Mouse (Mus musculus): ENCODE measurements around the gene Cdkl2. TPM values are rescaled to one million over a fixed set of nuclear protein-coding genes. Genes with fewer than 3 reads are reported as not detected.
A peak's percentile ranks its signal among the peaks of the same experiment; 100 is the strongest.

Cdkl2 gene
- polyA plus RNA-seq, 1 experiment from 2014 or later = 0.93 TPM

GRCm38 (mm10) chr5:91976566-91977396 is 66.9 kb downstream of the Cdkl2 start:
- Histone ChIP-seq H3K36me3 (replicated peaks; ENCODE audit: control insufficient read depth, insufficient read depth, low read depth, low read length) (no peaks in the 10 kb centered on the region), H3K27me3 (ENCODE audit: control insufficient read depth, insufficient read depth, low read length) (no peaks in the 10 kb centered on the region), H3K4me3 (ENCODE audit: low read depth, low read length) (no peak overlapping the region), H3K4me1 (ENCODE audit: control insufficient read depth, insufficient read depth, low read length) (no peaks in the 10 kb centered on the region), H3K9ac (replicated peaks; ENCODE audit: low read length) (no peak overlapping the region), H3K4me2 (ENCODE audit: low read depth, low read length) (no peak overlapping the region), H3K9me3 (replicated peaks; ENCODE audit: control insufficient read depth, low read length) (no peaks in the 10 kb centered on the region), H3K27ac (replicated peaks; ENCODE audit: low read depth, low read length) (no peak overlapping the region)
- ATAC-seq (replicated peaks; ENCODE audit: insufficient number of reproducible peaks, low FRiP score, low TSS enrichment, low read depth) (no peak), DNase-seq (ENCODE audit: low spot score) (no peak)
- 70% methylated on average over 10 of the region's 10 CpGs for WGBS

GRCm38 (mm10) chr5:91975758-91976157 is 67.9 kb downstream of the Cdkl2 start:
- no peak for ATAC-seq (replicated peaks; ENCODE audit: insufficient number of reproducible peaks, low FRiP score, low TSS enrichment, low read depth)
- H3K4me2 ChIP-seq (ENCODE audit: low read depth, low read length) = no peak overlapping the region
- no peak overlapping the region for H3K27ac ChIP-seq (replicated peaks; ENCODE audit: low read depth, low read length)
- no peak overlapping the region for H3K9ac ChIP-seq (replicated peaks; ENCODE audit: low read length)
- no peaks in the 10 kb centered on the region for H3K4me1 ChIP-seq (ENCODE audit: control insufficient read depth, insufficient read depth, low read length)
- DNase-seq (ENCODE audit: low spot score) = no peak
- no peaks in the 10 kb centered on the region for H3K9me3 ChIP-seq (replicated peaks; ENCODE audit: control insufficient read depth, low read length)
- no peak overlapping the region for H3K4me3 ChIP-seq (ENCODE audit: low read depth, low read length)
- no peaks in the 10 kb centered on the region for H3K27me3 ChIP-seq (ENCODE audit: control insufficient read depth, insufficient read depth, low read length)
- WGBS = 93% methylated on average over 9 of the region's 9 CpGs
- no peaks in the 10 kb centered on the region for H3K36me3 ChIP-seq (replicated peaks; ENCODE audit: control insufficient read depth, insufficient read depth, low read depth, low read length)

GRCm38 (mm10) chr5:91974002-91974401 is 69.7 kb downstream of the Cdkl2 start:
- Histone ChIP-seq H3K36me3 (replicated peaks; ENCODE audit: control insufficient read depth, insufficient read depth, low read depth, low read length) (no peaks in the 10 kb centered on the region), H3K9me3 (replicated peaks; ENCODE audit: control insufficient read depth, low read length) (no peaks in the 10 kb centered on the region), H3K4me1 (ENCODE audit: control insufficient read depth, insufficient read depth, low read length) (no peaks in the 10 kb centered on the region), H3K4me3 (ENCODE audit: low read depth, low read length) (no peak overlapping the region), H3K27ac (replicated peaks; ENCODE audit: low read depth, low read length) (no peak overlapping the region), H3K4me2 (ENCODE audit: low read depth, low read length) (no peak overlapping the region), H3K27me3 (ENCODE audit: control insufficient read depth, insufficient read depth, low read length) (no peaks in the 10 kb centered on the region), H3K9ac (replicated peaks; ENCODE audit: low read length) (no peak overlapping the region)
- 90% methylated on average over 7 of the region's 7 CpGs for WGBS
- ATAC-seq (replicated peaks; ENCODE audit: insufficient number of reproducible peaks, low FRiP score, low TSS enrichment, low read depth) (no peak), DNase-seq (ENCODE audit: low spot score) (no peak)

- Histone ChIP-seq H3K4me3 (ENCODE audit: low read depth, low read length) (no peak overlapping the region), H3K9ac (replicated peaks; ENCODE audit: low read length) (no peak overlapping the region), H3K27me3 (ENCODE audit: control insufficient read depth, insufficient read depth, low read length) (no peaks in the 10 kb centered on the region), H3K4me1 (ENCODE audit: control insufficient read depth, insufficient read depth, low read length) (no peaks in the 10 kb centered on the region), H3K36me3 (replicated peaks; ENCODE audit: control insufficient read depth, insufficient read depth, low read depth, low read length) (no peaks in the 10 kb centered on the region), H3K27ac (replicated peaks; ENCODE audit: low read depth, low read length) (no peak overlapping the region), H3K9me3 (replicated peaks; ENCODE audit: control insufficient read depth, low read length) (no peaks in the 10 kb centered on the region), H3K4me2 (ENCODE audit: low read depth, low read length) (no peak overlapping the region)
- WGBS = 94% methylated on average over 3 of the region's 3 CpGs
- ATAC-seq (replicated peaks; ENCODE audit: insufficient number of reproducible peaks, low FRiP score, low TSS enrichment, low read depth) (no peak), DNase-seq (ENCODE audit: low spot score) (no peak)
Measured at GRCm38 (mm10) chr5:91972046-91972445, 71.6 kb downstream of the Cdkl2 start.

GRCm38 (mm10) chr5:91962639-91963440 is 80.8 kb downstream of the Cdkl2 start, which contains the start of gene Rchy1:
TSS of gene Rchy1 (minus strand) at chr5:91963068.
- Histone ChIP-seq H3K27ac (replicated peaks; ENCODE audit: low read depth, low read length) (peak within 1 kb of the TSS; percentile 91), H3K9me3 (replicated peaks; ENCODE audit: control insufficient read depth, low read length) (no peaks in the 10 kb centered on the region), H3K4me2 (ENCODE audit: low read depth, low read length) (peak within 1 kb of the TSS; percentile 56), H3K4me3 (ENCODE audit: low read depth, low read length) (peak within 1 kb of the TSS; percentile 73), H3K9ac (replicated peaks; ENCODE audit: low read length) (peak within 1 kb of the TSS; percentile 79), H3K36me3 (replicated peaks; ENCODE audit: control insufficient read depth, insufficient read depth, low read depth, low read length) (no peaks in the 10 kb centered on the region), H3K27me3 (ENCODE audit: control insufficient read depth, insufficient read depth, low read length) (no peaks in the 10 kb centered on the region), H3K4me1 (ENCODE audit: control insufficient read depth, insufficient read depth, low read length) (no peaks in the 10 kb centered on the region)
- ATAC-seq (replicated peaks; ENCODE audit: insufficient number of reproducible peaks, low FRiP score, low TSS enrichment, low read depth) = peak; percentile 97
- peak; percentile 96 for DNase-seq (ENCODE audit: low spot score)
- WGBS = under 1% methylated on average over 65 of the region's 65 CpGs

GRCm38 (mm10) chr5:91962259-91962638 is 81.4 kb downstream of the Cdkl2 start:
- H3K4me3 ChIP-seq (ENCODE audit: low read depth, low read length) = peak overlapping the region; percentile 73
- H3K4me2 ChIP-seq (ENCODE audit: low read depth, low read length) = peak overlapping the region; percentile 56
- H3K4me1 ChIP-seq (ENCODE audit: control insufficient read depth, insufficient read depth, low read length) = no peaks in the 10 kb centered on the region
- WGBS = under 1% methylated on average over 14 of the region's 14 CpGs
- H3K9me3 ChIP-seq (replicated peaks; ENCODE audit: control insufficient read depth, low read length) = no peaks in the 10 kb centered on the region
- ATAC-seq (replicated peaks; ENCODE audit: insufficient number of reproducible peaks, low FRiP score, low TSS enrichment, low read depth) = no peak
- no peaks in the 10 kb centered on the region for H3K27me3 ChIP-seq (ENCODE audit: control insufficient read depth, insufficient read depth, low read length)
- H3K27ac ChIP-seq (replicated peaks; ENCODE audit: low read depth, low read length) = peak overlapping the region; percentile 91
- DNase-seq (ENCODE audit: low spot score) = no peak
- peak overlapping the region; percentile 79 for H3K9ac ChIP-seq (replicated peaks; ENCODE audit: low read length)
- no peaks in the 10 kb centered on the region for H3K36me3 ChIP-seq (replicated peaks; ENCODE audit: control insufficient read depth, insufficient read depth, low read depth, low read length)

- Histone ChIP-seq H3K27me3 (ENCODE audit: control insufficient read depth, insufficient read depth, low read length) (no peaks in the 10 kb centered on the region), H3K4me3 (ENCODE audit: low read depth, low read length) (peak overlapping the region; percentile 16; the same call in 1 of the 2 replicates), H3K4me2 (ENCODE audit: low read depth, low read length) (peak overlapping the region; percentile 56), H3K4me1 (ENCODE audit: control insufficient read depth, insufficient read depth, low read length) (no peaks in the 10 kb centered on the region), H3K36me3 (replicated peaks; ENCODE audit: control insufficient read depth, insufficient read depth, low read depth, low read length) (0 out of 2 replicates have a peak, but pooled peaks cover 3% of the 10 kb centered on the region), H3K9me3 (replicated peaks; ENCODE audit: control insufficient read depth, low read length) (no peaks in the 10 kb centered on the region), H3K9ac (replicated peaks; ENCODE audit: low read length) (no peak overlapping the region), H3K27ac (replicated peaks; ENCODE audit: low read depth, low read length) (no peak overlapping the region)
- DNase-seq (ENCODE audit: low spot score) (no peak), ATAC-seq (replicated peaks; ENCODE audit: insufficient number of reproducible peaks, low FRiP score, low TSS enrichment, low read depth) (no peak)
- 84% methylated on average over 1 of the region's 1 CpGs for WGBS
Measured at GRCm38 (mm10) chr5:91961370-91961769, 82.3 kb downstream of the Cdkl2 start.
